Mouse (Mus musculus): Measurements from ENCODE around the gene Arg2. TPM values are rescaled to one million over a fixed set of nuclear protein-coding genes. Genes with fewer than 3 reads are reported as not detected.
"Not testable (repeated sequence)": the region's sequence is repeated elsewhere in the genome, so short reads cannot be mapped to it uniquely, and the experiment has no call there.

The Arg2 gene
- total RNA-seq, 2 experiments from 2014 or later, result not detected

GRCm38 (mm10) chr12:79169173-79169572 lies 38.6 kb downstream of the Arg2 start:
- DNase-seq, result no peak
- intact Hi-C loops (cut with DNase I; ENCODE audit: low total_unique reads), result no loop called here

DNA sequence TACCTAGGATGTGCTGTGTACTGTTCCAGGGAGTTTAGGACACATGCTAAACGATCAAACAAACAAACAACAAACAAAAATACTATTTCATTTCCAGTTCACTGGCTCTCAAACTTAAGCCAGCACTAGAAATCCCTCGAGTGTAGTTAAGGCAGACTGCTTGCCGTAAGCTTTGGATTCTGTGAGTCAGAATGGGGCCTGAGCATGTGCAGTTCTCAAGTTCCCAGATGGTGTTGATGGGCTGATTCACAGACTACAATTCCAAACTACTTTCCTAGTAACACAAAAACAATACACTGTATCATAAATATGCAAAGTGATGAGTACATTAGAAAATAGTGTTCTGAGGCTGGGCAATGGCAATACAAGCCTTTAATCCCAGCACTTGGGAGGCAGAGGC lies 39.8 kb downstream of the Arg2 start:
- no peak for DNase-seq
- intact Hi-C loops (cut with DNase I; ENCODE audit: low total_unique reads), result no loop called here

DNA sequence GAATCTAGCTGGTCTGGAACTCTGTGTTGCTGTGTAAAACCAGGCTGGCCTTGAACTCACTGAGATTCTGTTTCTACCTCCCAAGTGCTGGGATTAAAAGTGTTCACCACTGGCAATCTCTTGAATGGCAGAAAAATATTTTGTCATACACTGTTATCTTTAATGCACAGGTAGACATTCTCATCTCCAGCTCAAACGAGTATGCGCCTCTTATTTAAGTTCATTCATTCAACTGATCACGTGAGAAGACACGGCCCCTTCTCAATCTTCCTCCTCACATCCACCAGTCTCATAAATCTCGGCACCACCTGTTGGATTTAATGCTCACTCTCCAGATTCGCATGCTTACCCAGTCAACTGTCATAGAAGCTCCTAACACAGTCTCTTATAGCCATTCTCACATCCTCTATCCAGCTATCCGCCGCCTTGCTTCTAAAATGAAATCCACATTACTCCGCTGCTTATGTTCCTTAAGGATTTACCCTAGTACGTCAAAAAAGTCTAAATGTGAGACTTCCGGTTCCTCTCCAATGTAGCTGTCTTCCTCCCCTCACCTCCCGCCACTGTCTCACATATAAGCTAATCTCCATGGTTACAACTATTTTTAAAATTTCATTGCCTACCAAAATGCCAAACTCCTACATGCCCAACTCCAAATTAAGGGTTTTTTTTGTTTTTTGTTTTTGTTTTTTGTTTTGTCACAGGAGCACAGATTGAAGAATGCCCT lies 40.9 kb downstream of the Arg2 start:
- intact Hi-C loops (cut with DNase I; ENCODE audit: low total_unique reads), result no loop called here
- DNase-seq, result no peak

- peak; percentile 91 for DNase-seq
- intact Hi-C loops (cut with DNase I; ENCODE audit: low total_unique reads), result no loop called here
Measured at GRCm38 (mm10) chr12:79172019-79172941, 41.7 kb downstream of the Arg2 start, which contains the start of gene Vti1b. Vti1b (minus strand) TSS chr12:79172667.

DNA sequence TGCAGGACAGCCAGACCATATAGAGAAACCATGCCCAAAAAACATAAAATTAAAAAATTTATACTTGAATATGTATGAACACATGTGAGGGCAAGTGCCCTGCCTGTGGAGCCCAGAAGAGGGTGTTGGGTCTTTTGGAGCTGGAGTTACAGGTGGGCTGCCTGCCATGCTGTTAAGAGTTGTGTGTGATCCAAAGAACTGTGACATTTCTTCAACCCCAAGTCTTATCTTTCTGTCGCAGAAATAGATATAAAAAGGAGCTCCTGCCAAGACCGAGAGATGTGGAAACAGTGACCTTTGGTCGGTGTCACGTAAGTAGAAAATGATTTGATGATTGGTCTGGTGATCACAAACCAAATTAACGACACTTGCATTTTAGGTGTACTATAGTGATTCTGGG lies 43.1 kb downstream of the Arg2 start:
- no peak for DNase-seq

DNA sequence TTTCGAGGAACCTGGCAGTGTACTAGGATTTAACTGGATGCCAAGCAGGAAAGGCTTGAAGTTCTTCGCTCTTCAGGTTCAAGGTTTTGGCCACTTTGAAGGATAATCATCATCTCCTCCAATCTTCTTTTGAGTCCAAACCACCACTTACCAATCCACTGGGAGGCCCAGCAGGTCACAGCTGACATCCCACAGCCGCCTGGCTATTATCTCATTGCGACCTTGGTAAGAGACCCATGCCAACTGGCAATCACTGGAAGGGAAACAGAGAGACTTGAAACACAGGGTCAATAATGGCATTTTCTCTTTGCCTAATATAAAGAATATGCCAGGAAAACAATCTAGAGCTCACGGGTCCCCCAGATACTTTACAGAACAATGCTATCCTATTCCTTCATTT lies 45.4 kb downstream of the Arg2 start:
- no peak for DNase-seq
- intact Hi-C loops (cut with DNase I; ENCODE audit: low total_unique reads), result no loop called here

More for the DNA sequence above, 43.1 kb downstream of the Arg2 start:
- intact Hi-C loops (cut with DNase I; ENCODE audit: low total_unique reads), result no loop called here

DNA sequence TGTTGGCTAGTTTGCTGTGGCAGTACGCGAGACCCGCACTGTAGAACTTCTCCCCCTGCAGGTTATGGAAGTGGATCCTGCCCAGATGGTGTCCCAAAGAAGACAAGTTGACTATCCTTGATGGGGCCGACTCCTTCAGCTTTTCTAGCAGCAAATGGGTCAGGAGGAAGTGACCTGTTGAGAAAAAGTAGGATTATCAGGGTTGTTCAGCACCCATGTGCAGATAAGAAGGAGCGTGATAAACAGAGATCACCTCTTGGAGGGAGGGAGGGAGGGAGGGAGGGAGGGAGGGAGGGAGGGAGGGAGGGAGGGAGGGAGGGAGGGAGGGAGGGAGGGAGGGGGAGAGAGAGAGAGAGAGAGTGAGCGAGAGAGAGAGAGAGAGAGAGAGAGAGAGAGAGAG lies 54.6 kb downstream of the Arg2 start:
- DNase-seq; intact Hi-C loops (cut with DNase I; ENCODE audit: low total_unique reads): not testable (repeated sequence)

GRCm38 (mm10) chr12:79190931-79191673 lies 60.5 kb downstream of the Arg2 start:
- intact Hi-C loops (cut with DNase I; ENCODE audit: low total_unique reads), result no loop called here
- peak; percentile 29 for DNase-seq

GRCm38 (mm10) chr12:79191701-79192100 lies 61.1 kb downstream of the Arg2 start:
- intact Hi-C loops (cut with DNase I; ENCODE audit: low total_unique reads), result no loop called here
- DNase-seq, result peak; percentile 74

GRCm38 (mm10) chr12:79192193-79192592 lies 61.6 kb downstream of the Arg2 start, which contains the start of gene Rdh11:
Rdh11 (minus strand) TSS chr12:79192293.
- intact Hi-C loops (cut with DNase I; ENCODE audit: low total_unique reads), result no loop called here
- DNase-seq, result no peak

GRCm38 (mm10) chr12:79193441-79193840 lies 62.9 kb downstream of the Arg2 start:
- DNase-seq, result peak; percentile 64
- intact Hi-C loops (cut with DNase I; ENCODE audit: low total_unique reads), result no loop called here

- DNase-seq, result no peak
- intact Hi-C loops (cut with DNase I; ENCODE audit: low total_unique reads), result loop anchor here (5.0 kb wide), 1 partner anchor 60 kb away; no protein-coding TSS in a partner anchor
Measured at GRCm38 (mm10) chr12:79197105-79197504, 66.5 kb downstream of the Arg2 start.

DNA sequence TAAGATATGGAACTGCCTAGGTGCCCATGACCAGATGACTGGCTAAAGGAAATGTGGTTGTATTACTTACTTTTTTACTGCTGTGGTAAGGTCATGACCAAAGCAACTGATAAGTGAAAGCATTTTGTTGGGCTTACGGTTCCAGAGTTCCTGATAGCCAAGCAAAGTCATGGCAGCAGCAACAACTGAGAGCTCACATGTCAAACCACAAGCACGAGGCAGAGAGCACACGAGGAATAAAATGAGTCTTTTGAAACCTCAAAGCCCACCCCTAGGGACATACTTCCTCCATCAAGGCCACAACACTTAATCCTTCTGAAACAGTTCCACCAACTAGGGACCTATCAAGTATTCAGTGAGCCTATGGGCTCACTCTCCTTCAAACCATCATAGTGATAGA lies 71.3 kb downstream of the Arg2 start:
- intact Hi-C loops (cut with DNase I; ENCODE audit: low total_unique reads), result no loop called here

More for the DNA sequence above, 71.3 kb downstream of the Arg2 start:
- DNase-seq, result no peak

Other genes starting within 250 kb of the Arg2 start
- gene Plek2, start 223.8 kb upstream of the Arg2 start, total RNA-seq (2021), result under 1 TPM in 1 of 2 experiments, not detected in 1; 0.13 TPM
- gene Tmem229b, start 123.2 kb upstream of the Arg2 start, total RNA-seq (2021), result 10 to 100 TPM; 11.8 to 16.7 TPM
- 1 to 10 TPM; 2.2 to 2.5 TPM for gene Plekhh1, start 101.6 kb upstream of the Arg2 start, total RNA-seq (2021)
- 1 to 10 TPM; 1.9 to 2.9 TPM for gene Pigh, start 41.1 kb upstream of the Arg2 start, total RNA-seq (2021)
- 10 to 100 TPM; 47.9 to 52.9 TPM for gene Vti1b, start 41.9 kb downstream of the Arg2 start, total RNA-seq (2021)
- gene Rdh11, start 61.5 kb downstream of the Arg2 start, total RNA-seq (2021), result 1 to 10 TPM; 3.1 to 3.3 TPM
- under 1 TPM; 0.29 to 0.57 TPM for gene Rdh12, start 78.1 kb downstream of the Arg2 start, total RNA-seq (2021)
- 10 to 100 TPM; 11.1 to 15.3 TPM for gene Zfyve26, start 165.5 kb downstream of the Arg2 start, total RNA-seq (2021)
- under 1 TPM; 0.80 to 0.92 TPM for gene Rad51b, start 166.5 kb downstream of the Arg2 start, total RNA-seq (2021)

Measured in gastrocnemius, postnatal 14 days (tissue).